Mouse (Mus musculus) megakaryocyte, embryonic 14.5 days (primary cell): ENCODE data around the gene Lrrc8b. TPM values are rescaled to one million over a fixed set of nuclear protein-coding genes. Genes with fewer than 3 reads are reported as not detected.

Source experiments
- H3K27me3 ChIP-seq: replicated peaks from 2 replicates; pipeline ENCODE3; 2012; ENCODE audit warnings: inconsistent platforms
- H3K36me3 ChIP-seq: replicated peaks from 2 replicates; pipeline ENCODE3; 2012; ENCODE audit warnings: low read length, inconsistent platforms, mixed read lengths
- H3K4me1 ChIP-seq: 2 replicates; pipeline ENCODE4 v1.6.1; 2012; ENCODE audit warnings: inconsistent platforms
- H3K4me3 ChIP-seq: replicated peaks from 2 replicates; pipeline ENCODE3; 2012; ENCODE audit warnings: moderate library complexity, mild to moderate bottlenecking, inconsistent platforms
- H3K9me3 ChIP-seq: 2 replicates; pipeline ENCODE4 v1.6.1; 2012; ENCODE audit warnings: inconsistent platforms
- FLI1 ChIP-seq: IDR thresholded peaks from 2 replicates; pipeline ENCODE4 v1.6.1; 2012; ENCODE audit warnings: low read length, inconsistent platforms, mixed read lengths
- GATA1 ChIP-seq: IDR thresholded peaks from 3 replicates; pipeline ENCODE4 v1.6.1; 2012; ENCODE audit warnings: mixed read lengths, low read length, inconsistent platforms, borderline replicate concordance
- polyA plus RNA-seq: library from polyadenylated mRNA; stranded (reverse); fragments of >175 nt; gene quantifications from 2 replicates; pipeline ENCODE4 v1.2.3, GENCODE M21; 2012; ENCODE audit warnings: low replicate concordance; ENCODE audit not compliant: insufficient read depth

Gene Lrrc8b
- polyA plus RNA-seq, 1 experiment, result 1.4 TPM

DNA sequence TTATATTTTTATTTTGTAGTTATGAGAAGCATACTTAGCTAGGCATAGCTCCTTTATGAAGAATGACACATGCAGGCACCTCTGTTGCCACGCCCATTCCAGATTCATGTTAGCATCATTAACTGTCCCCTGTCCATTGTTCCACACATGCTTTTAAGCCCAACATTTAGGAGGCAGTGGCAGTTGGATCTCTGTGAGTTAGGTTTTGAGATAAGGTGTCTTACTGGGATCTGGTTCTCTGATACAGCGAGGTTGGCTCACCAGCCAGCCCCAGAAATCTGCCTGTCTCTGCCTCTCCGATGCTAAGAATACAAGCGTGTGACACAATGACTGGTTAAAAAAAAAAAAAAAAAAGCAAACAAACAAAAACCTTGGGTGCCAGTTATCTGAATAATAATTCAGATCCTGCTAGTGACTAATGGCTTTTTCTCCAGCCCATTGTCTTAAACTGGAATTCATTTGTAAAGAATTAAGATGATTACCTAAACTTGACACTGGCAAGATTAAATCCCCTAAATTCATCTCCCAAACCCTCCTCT is 110.6 kb downstream of the Lrrc8b start:
- no peak overlapping the region for H3K4me3 ChIP-seq
- no peaks in the 10 kb centered on the region for H3K9me3 ChIP-seq
- peaks cover 76% of the 10 kb centered on the region for H3K36me3 ChIP-seq
- no peaks in the 10 kb centered on the region for H3K27me3 ChIP-seq
- H3K4me1 ChIP-seq, result peaks cover 90% of the 10 kb centered on the region
- no peak for TF ChIP-seq FLI1
- no peak for TF ChIP-seq GATA1

DNA sequence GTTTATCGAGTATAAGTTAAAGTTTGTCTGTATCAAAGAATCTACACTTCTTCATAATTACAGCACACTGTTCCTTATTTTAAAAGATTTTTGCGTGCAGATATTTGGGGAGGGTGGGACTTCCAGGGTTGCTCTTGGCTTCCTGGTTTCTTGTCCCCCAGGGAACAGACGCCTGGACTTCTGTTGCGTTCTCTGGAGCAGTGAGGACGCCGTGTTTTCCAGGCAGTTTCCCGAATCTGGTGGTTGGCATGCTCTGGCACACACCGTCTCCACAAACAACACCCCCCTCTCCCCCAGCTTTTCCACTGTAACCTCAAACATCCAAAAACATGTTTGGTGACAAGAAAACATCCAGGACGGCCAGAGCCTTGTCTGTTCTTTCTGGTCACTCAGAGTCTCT is 111.2 kb downstream of the Lrrc8b start:
- no peaks in the 10 kb centered on the region for H3K9me3 ChIP-seq
- no peak for TF ChIP-seq FLI1
- TF ChIP-seq GATA1, result no peak
- H3K36me3 ChIP-seq, result peaks cover 77% of the 10 kb centered on the region
- no peak overlapping the region for H3K4me3 ChIP-seq
- H3K4me1 ChIP-seq, result peaks cover 86% of the 10 kb centered on the region
- H3K27me3 ChIP-seq, result no peaks in the 10 kb centered on the region

DNA sequence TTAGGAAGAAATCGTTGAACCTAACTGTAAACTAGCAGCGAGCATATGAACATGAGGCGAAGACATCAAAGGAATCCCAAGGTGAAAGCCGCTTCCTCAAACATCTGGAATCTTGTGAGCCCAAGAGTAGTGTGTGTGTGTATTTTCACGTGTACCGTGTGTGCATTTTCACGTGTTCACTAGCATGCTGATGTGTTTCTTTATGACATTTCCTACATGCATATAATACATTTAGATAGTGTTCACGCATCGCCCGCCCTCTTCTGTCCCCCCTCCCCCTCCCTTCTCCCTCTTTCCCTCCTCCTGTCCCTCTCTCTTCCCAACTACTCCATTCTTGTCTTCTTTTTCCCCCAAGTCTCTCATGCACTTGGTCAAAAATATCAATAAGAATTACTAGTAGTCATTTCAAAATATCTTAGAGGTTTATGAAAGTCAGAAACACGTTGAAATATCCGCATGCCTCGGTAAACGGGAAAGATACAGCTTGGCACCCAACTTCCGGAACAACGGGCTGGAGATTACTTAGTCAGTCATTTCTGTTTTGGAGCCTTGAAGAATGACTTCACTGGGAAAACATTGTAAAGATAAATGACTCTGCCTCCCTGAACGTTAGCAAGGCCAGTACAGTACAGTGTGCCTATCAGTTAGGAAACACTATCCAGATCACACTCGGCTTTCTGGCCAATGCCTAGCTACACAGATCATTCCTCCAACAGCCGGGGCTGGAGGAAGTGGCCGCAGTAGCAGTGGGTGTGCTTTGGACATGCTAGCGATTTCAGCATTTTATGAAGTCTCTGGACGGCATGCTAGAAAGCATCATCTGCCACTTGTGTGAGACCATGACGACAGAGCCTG is 112.1 kb downstream of the Lrrc8b start:
- peaks cover 81% of the 10 kb centered on the region for H3K4me1 ChIP-seq

DNA sequence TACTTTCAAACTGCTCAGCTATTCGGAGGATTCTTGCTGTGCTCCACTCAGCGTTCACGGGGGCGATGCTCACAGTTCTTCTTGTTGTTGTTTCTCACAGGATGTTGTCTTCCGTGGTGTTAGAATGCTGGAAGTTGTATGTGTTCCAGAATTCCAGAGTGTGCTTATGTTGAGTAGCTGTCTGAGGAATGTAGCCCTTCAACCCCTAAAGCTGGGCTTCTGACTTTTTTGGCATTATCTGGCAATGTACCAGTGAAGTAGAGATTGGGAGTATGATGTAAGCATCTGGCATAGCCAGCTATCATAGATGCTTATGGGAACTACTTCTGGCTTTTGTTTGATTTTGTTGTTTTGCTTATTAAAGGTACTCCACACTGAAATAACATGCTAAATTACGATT is 115.0 kb downstream of the Lrrc8b start:
- H3K36me3 ChIP-seq, result peaks cover 80% of the 10 kb centered on the region
- H3K9me3 ChIP-seq, result no peaks in the 10 kb centered on the region
- no peak for TF ChIP-seq FLI1
- no peak for TF ChIP-seq GATA1
- no peaks in the 10 kb centered on the region for H3K27me3 ChIP-seq
- peaks cover 61% of the 10 kb centered on the region for H3K4me1 ChIP-seq
- H3K4me3 ChIP-seq, result no peak overlapping the region

More for the DNA sequence above, 112.1 kb downstream of the Lrrc8b start:
- Histone ChIP-seq H3K36me3 (peaks cover 76% of the 10 kb centered on the region), H3K4me3 (peak overlapping the region; percentile 73), H3K27me3 (no peaks in the 10 kb centered on the region), H3K9me3 (no peaks in the 10 kb centered on the region)
- TF ChIP-seq GATA1, result no peak
- no peak for TF ChIP-seq FLI1

DNA sequence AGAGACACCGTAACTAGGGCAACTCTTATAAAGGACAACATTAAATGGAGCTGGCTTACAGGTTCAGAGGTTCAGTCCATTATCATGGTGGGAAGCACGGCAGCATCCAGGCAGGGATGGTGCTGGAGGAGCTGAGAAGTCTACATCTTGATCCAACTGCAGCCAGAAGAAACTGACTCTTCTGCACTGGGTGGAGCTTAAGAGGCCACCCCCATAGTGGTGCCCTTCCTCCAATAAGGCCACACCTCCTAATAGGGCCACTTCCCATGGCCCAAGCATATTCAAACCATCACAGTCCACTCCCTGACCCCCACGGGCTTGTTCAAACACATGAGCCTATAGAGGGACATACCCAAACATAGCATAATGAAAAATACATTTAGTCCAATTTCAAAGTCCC is 119.6 kb downstream of the Lrrc8b start:
- no peaks in the 10 kb centered on the region for H3K27me3 ChIP-seq
- H3K36me3 ChIP-seq, result peaks cover 78% of the 10 kb centered on the region
- H3K4me1 ChIP-seq, result peaks cover 31% of the 10 kb centered on the region
- H3K9me3 ChIP-seq, result no peaks in the 10 kb centered on the region
- H3K4me3 ChIP-seq, result no peak overlapping the region
- TF ChIP-seq GATA1, result no peak
- no peak for TF ChIP-seq FLI1

DNA sequence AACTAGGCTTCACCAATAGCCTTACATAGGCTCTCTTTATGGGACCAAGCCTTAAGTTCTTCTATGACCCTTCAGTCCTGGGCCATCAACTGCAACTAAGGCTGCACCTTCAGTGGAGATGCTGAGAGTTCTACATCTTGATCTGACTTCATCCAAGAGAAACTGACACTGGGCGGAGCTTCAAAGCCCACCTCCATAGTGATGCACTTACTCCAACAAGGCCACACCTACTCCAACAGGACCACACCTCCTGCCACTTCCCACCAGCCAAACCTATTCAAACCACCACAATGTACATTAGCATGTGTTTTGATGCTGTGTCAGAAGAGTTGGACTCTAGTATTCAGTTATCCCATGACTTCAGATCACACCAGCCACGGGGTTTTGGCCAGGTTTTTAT is 120.6 kb downstream of the Lrrc8b start:
- no peaks in the 10 kb centered on the region for H3K9me3 ChIP-seq
- no peaks in the 10 kb centered on the region for H3K27me3 ChIP-seq
- peaks cover 78% of the 10 kb centered on the region for H3K36me3 ChIP-seq
- no peak overlapping the region for H3K4me3 ChIP-seq
- no peak for TF ChIP-seq FLI1
- no peak for TF ChIP-seq GATA1
- H3K4me1 ChIP-seq, result peaks cover 22% of the 10 kb centered on the region

DNA sequence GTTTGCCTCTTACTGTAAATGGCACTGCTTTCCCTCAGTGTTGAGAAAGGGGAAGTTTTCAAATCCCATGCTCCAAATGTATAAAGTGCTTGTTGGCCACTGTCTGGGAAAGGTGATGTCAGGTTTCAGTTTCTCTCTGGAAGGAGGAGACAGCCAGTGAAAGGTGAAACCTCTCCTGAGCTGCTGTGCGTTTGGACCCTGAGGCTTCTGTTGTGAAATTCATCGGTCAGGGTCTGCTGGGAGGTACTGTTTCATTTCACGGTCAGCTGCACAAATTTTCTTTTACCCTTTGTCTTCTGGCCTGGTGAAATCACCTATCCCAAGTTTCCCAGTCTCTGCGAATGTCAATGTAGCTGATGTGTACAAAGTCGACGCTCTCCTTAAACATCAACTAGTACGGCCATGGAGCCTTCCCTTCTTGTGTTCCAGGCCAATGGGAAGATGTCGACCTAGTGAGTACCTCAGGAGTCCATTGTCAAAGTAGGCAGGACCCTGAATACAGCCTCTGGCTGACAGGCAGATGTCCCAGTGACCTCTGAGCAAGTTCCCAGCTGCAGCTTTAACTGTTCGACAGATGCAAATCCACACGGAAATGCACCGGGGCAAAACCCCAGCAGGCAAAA is 121.6 kb downstream of the Lrrc8b start:
- H3K9me3 ChIP-seq, result no peaks in the 10 kb centered on the region
- H3K27me3 ChIP-seq, result no peaks in the 10 kb centered on the region
- H3K36me3 ChIP-seq, result peaks cover 82% of the 10 kb centered on the region
- peaks cover 21% of the 10 kb centered on the region for H3K4me1 ChIP-seq
- TF ChIP-seq FLI1 (no peak), GATA1 (no peak)
- no peak overlapping the region for H3K4me3 ChIP-seq

Other genes starting within 250 kb of the Lrrc8b start
- gene Gbp10, start 176.2 kb upstream of the Lrrc8b start, polyA plus RNA-seq, result not detected in 2 replicates
- 0.36 TPM in 1 of 2 replicates, not detected in the other for gene Gm43302, start 122.1 kb upstream of the Lrrc8b start, polyA plus RNA-seq
- gene Gbp6, start 122.1 kb upstream of the Lrrc8b start, polyA plus RNA-seq, result 0.53 TPM in 1 of 2 replicates, not detected in the other
- gene Lrrc8c, start 103.6 kb downstream of the Lrrc8b start, polyA plus RNA-seq, result 30.7 and 117 TPM in 2 replicates